In the genomic region with DNA sequence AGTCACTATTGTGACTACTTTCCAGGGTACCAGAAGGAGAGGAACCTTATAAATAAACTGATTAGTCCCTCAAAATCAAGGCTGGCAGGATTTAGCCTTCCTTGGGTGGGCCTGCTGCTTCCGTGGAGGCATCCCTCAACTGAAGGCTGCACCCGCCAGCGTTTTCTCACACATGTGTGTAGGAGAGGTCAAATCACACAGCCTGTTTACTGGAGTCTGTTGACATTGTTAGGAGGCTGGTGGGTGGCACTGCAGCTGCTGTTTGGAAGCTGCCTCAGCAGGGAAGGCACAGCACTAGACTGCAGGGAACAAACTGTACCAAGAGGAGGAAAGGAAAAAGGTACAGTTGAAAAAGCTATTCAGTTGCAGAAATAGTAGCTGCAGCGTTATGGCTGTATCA, we compare ENCODE assay signal across 11 mouse cellular contexts.
A peak's percentile ranks its signal among the peaks of the same experiment; 100 is the strongest.
DNase-seq lines count a peak whose midpoint lies in the region; ATAC-seq and TF ChIP-seq lines count a peak whose summit lies in the region.
"Had no signal": no experiment of that assay in that cellular context is flagged by ENCODE, and none has a peak within 500 bp of the region (broad histone marks: within the 10 kb centered on the region; RNA-seq: fewer than 3 reads in every experiment).

No protein-coding gene starts in this region.

- intact Hi-C loops in left cerebral cortex, postnatal 10 days (cut with DNase I) = no loop called here

- H3K36me3 ChIP-seq in lung, embryonic 14.5 days (ENCODE audit: insufficient read depth) = no peaks in the 10 kb centered on the region
- H3K36me3 ChIP-seq in lung, postnatal 0 days (ENCODE audit: insufficient read depth, low read length) = no peaks in the 10 kb centered on the region
- no peaks in the 10 kb centered on the region for H3K36me3 ChIP-seq in heart, embryonic 10.5 days
- H3K36me3 ChIP-seq: hindbrain, embryonic 12.5 days had no signal

- H3K4me3 ChIP-seq in lung, embryonic 14.5 days (ENCODE audit: low read depth, low read length) = no peak overlapping the region
- no peak overlapping the region for H3K4me3 ChIP-seq in lung, postnatal 0 days (ENCODE audit: low read depth, low read length)
- no peak overlapping the region for H3K4me3 ChIP-seq in heart, embryonic 10.5 days
- H3K4me3 ChIP-seq: hindbrain, embryonic 12.5 days had no signal

- ATAC-seq in lung, embryonic 14.5 days (ENCODE audit: insufficient read depth) = no peak
- no peak for ATAC-seq in lung, postnatal 0 days

- peak; percentile 11 for DNase-seq in lung, embryonic 14.5 days
- DNase-seq in lung, postnatal 0 days (ENCODE audit: low spot score) = no peak
- peak; percentile 62 to 80 for DNase-seq in layer of hippocampus, adult 18-20 months (ENCODE audit: low spot score in 2 of 2)
- DNase-seq in left cerebral cortex, postnatal 10 days (ENCODE audit: extremely low spot score in 1 of 2, low spot score in 2 of 2) = peak; percentile 22 to 26
- DNase-seq in telencephalon, adult 2 months (ENCODE audit: low read depth, low spot score) = peak; percentile 85
- DNase-seq in heart, embryonic 10.5 days (ENCODE audit: low spot score) = no peak
- DNase-seq in thymus, postnatal 4 days = no peak
- DNase-seq: lung, postnatal 14 days had no signal

- 22% methylated on average over 4 of the region's 4 CpGs for WGBS in lung, embryonic 14.5 days
- 25% methylated on average over 4 of the region's 4 CpGs for WGBS in lung, postnatal 0 days
- WGBS in heart, embryonic 10.5 days = 45% methylated on average over 4 of the region's 4 CpGs

- H3K4me2 ChIP-seq in lung, embryonic 14.5 days = no peak overlapping the region
- H3K4me2 ChIP-seq in lung, postnatal 0 days (replicated peaks; ENCODE audit: low read depth, low read length) = no peak overlapping the region
- H3K4me2 ChIP-seq: heart, embryonic 11.5 days; hindbrain, embryonic 12.5 days had no signal

- no peak overlapping the region for H3K9ac ChIP-seq in lung, embryonic 14.5 days
- no peak overlapping the region for H3K9ac ChIP-seq in lung, postnatal 0 days (replicated peaks; ENCODE audit: low read depth)
- H3K9ac ChIP-seq: hindbrain, embryonic 12.5 days had no signal

- H3K4me1 ChIP-seq in lung, embryonic 14.5 days (ENCODE audit: insufficient read depth) = no peaks in the 10 kb centered on the region
- no peaks in the 10 kb centered on the region for H3K4me1 ChIP-seq in lung, postnatal 0 days (ENCODE audit: insufficient read depth, low read depth, low read length)
- no peaks in the 10 kb centered on the region for H3K4me1 ChIP-seq in heart, embryonic 10.5 days

- TF ChIP-seq CTCF in lung, embryonic 14.5 days (IDR thresholded peaks at IDR 0.05; ENCODE audit: low read depth) = no peak
- no peak for TF ChIP-seq CTCF in lung, postnatal 0 days (IDR thresholded peaks at IDR 0.05)

- no peaks in the 10 kb centered on the region for H3K27me3 ChIP-seq in lung, embryonic 14.5 days (ENCODE audit: insufficient read depth, low read length)
- no peaks in the 10 kb centered on the region for H3K27me3 ChIP-seq in lung, postnatal 0 days (replicated peaks; ENCODE audit: insufficient read depth, low read length)
- H3K27me3 ChIP-seq in heart, embryonic 10.5 days (ENCODE audit: insufficient read depth, poor library complexity, severe bottlenecking) = no peaks in the 10 kb centered on the region
- H3K27me3 ChIP-seq: hindbrain, embryonic 12.5 days had no signal

- no peak for TF ChIP-seq EP300 in lung, postnatal 0 days (IDR thresholded peaks at IDR 0.05)

- no peaks in the 10 kb centered on the region for H3K9me3 ChIP-seq in lung, embryonic 14.5 days (ENCODE audit: low read depth, low read length)
- H3K9me3 ChIP-seq in lung, postnatal 0 days (ENCODE audit: low read length) = no peaks in the 10 kb centered on the region
- no peaks in the 10 kb centered on the region for H3K9me3 ChIP-seq in heart, embryonic 10.5 days
- H3K9me3 ChIP-seq: hindbrain, embryonic 12.5 days had no signal

- H3K27ac ChIP-seq in lung, embryonic 14.5 days (ENCODE audit: low read depth) = no peak overlapping the region
- H3K27ac ChIP-seq in lung, postnatal 0 days (ENCODE audit: low read length) = no peak overlapping the region
- H3K27ac ChIP-seq in heart, embryonic 10.5 days = no peak overlapping the region
- H3K27ac ChIP-seq: hindbrain, embryonic 12.5 days; stomach, postnatal 0 days had no signal

Comparison
In these comparisons a context has a peak if more than half of its experiments do, and no peak if none do; other contexts are left out.
1. DNase-seq: peak in lung, embryonic 14.5 days (single experiment), layer of hippocampus, adult 18-20 months (2 of 2), left cerebral cortex, postnatal 10 days (2 of 2) and telencephalon, adult 2 months (single experiment); none in lung, postnatal 0 days (single experiment), heart, embryonic 10.5 days (single experiment) and thymus, postnatal 4 days (single experiment).